Mouse (Mus musculus): ENCODE measurements around the gene Smurf2.
A peak's percentile ranks its signal among the peaks of the same experiment; 100 is the strongest.

Gene Smurf2

GRCm38 (mm10) chr11:106907253-106907652, 13.3 kb downstream of the Smurf2 start:
- no peak for DNase-seq (ENCODE audit: low spot score in 2 of 2)

- no peak for DNase-seq (ENCODE audit: low spot score in 2 of 2)
Measured at GRCm38 (mm10) chr11:106905707-106906106, 14.8 kb downstream of the Smurf2 start.

- no peak for DNase-seq (ENCODE audit: low spot score in 2 of 2)
Measured at GRCm38 (mm10) chr11:106899804-106900203, 20.7 kb downstream of the Smurf2 start.

- DNase-seq (ENCODE audit: low spot score in 2 of 2) = peak; percentile 55 to 57
Measured at GRCm38 (mm10) chr11:106896561-106897168, 23.9 kb downstream of the Smurf2 start.

GRCm38 (mm10) chr11:106883656-106884055, 36.9 kb downstream of the Smurf2 start:
- no peak for DNase-seq (ENCODE audit: low spot score in 2 of 2)

- DNase-seq (ENCODE audit: low spot score in 2 of 2) = no peak
Measured at GRCm38 (mm10) chr11:106872650-106873049, 47.9 kb downstream of the Smurf2 start.

- no peak for DNase-seq (ENCODE audit: low spot score in 2 of 2)
Measured at GRCm38 (mm10) chr11:106851438-106851837, 69.1 kb downstream of the Smurf2 start.

- no peak for DNase-seq (ENCODE audit: low spot score in 2 of 2)
Measured at GRCm38 (mm10) chr11:106842002-106842401, 78.5 kb downstream of the Smurf2 start.

GRCm38 (mm10) chr11:106828079-106828478, 92.4 kb downstream of the Smurf2 start:
- no peak for DNase-seq (ENCODE audit: low spot score in 2 of 2)

- DNase-seq (ENCODE audit: low spot score in 2 of 2) = no peak
Measured at GRCm38 (mm10) chr11:106824403-106824802, 96.1 kb downstream of the Smurf2 start.

- no peak for DNase-seq (ENCODE audit: low spot score in 2 of 2)
Measured at GRCm38 (mm10) chr11:106823741-106824140, 96.8 kb downstream of the Smurf2 start.

- DNase-seq (ENCODE audit: low spot score in 2 of 2) = no peak
Measured at GRCm38 (mm10) chr11:106822911-106823310, 97.6 kb downstream of the Smurf2 start.

- no peak for DNase-seq (ENCODE audit: low spot score in 2 of 2)
Measured at GRCm38 (mm10) chr11:106822491-106822890, 98.0 kb downstream of the Smurf2 start.

GRCm38 (mm10) chr11:106821397-106821796, 99.1 kb downstream of the Smurf2 start:
- no peak for DNase-seq (ENCODE audit: low spot score in 2 of 2)

GRCm38 (mm10) chr11:106820972-106821371, 99.5 kb downstream of the Smurf2 start:
- DNase-seq (ENCODE audit: low spot score in 2 of 2) = peak in 1 of 2 experiments; percentile 46

GRCm38 (mm10) chr11:106820252-106820651, 100.3 kb downstream of the Smurf2 start:
- DNase-seq (ENCODE audit: low spot score in 2 of 2) = no peak

- no peak for DNase-seq (ENCODE audit: low spot score in 2 of 2)
Measured at GRCm38 (mm10) chr11:106819595-106819994, 100.9 kb downstream of the Smurf2 start.

GRCm38 (mm10) chr11:106818341-106818740, 102.2 kb downstream of the Smurf2 start:
- DNase-seq (ENCODE audit: low spot score in 2 of 2) = no peak

- no peak for DNase-seq (ENCODE audit: low spot score in 2 of 2)
Measured at GRCm38 (mm10) chr11:106817808-106818207, 102.7 kb downstream of the Smurf2 start.

GRCm38 (mm10) chr11:106817156-106817555, 103.4 kb downstream of the Smurf2 start:
- DNase-seq (ENCODE audit: low spot score in 2 of 2) = no peak

- no peak for DNase-seq (ENCODE audit: low spot score in 2 of 2)
Measured at GRCm38 (mm10) chr11:106816316-106816715, 104.2 kb downstream of the Smurf2 start.

GRCm38 (mm10) chr11:106815761-106816160, 104.8 kb downstream of the Smurf2 start:
- no peak for DNase-seq (ENCODE audit: low spot score in 2 of 2)

- DNase-seq (ENCODE audit: low spot score in 2 of 2) = no peak
Measured at GRCm38 (mm10) chr11:106815331-106815730, 105.2 kb downstream of the Smurf2 start.

All from urinary bladder, postnatal 36 days (tissue).